Mouse (Mus musculus): ENCODE results near the gene Insc.
A peak's percentile ranks its signal among the peaks of the same experiment; 100 is the strongest.
"Not testable (repeated sequence)": the region's sequence is repeated elsewhere in the genome, so short reads cannot be mapped to it uniquely, and the experiment has no call there.

Insc gene

DNA sequence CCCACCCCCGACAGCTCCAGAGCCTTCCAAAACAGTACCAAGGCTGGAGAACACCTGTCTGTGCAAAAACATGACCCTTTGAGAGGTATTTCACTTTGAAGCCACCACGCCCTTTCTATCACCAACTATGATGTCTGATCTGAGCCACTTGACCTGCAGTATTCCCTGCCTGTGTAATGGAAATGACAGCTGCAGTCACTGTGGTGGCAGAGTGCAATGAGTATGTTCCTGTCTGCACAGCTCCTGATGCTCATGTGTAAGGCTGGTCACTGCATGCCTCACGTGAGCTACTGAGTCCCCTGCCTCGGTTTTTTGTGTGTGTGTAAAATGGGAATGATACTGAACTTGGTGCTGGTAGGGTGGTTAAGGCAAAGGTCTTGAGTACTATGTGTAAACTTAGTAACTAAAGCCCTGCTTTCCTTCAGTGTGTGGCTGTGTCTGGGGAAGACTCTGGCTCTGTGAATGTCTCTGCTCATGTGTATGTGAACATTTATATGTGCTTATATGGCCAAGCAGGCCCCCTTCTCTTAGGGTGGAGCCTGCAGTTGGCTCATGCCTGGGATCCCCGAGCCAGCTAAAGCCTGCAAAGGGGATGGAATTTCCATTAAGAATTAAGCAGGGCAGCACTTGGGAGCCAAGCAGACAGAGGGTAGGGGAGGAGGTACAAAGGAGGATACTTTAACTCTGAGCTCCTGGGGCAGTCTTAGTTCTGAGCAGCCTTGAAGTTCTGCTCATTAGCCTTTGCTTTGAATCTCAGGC lies at the start of gene Insc:
Gene Insc, plus strand, starts transcription at position 673 of the 759 bp plus-strand sequence.
- no peak for DNase-seq

DNA sequence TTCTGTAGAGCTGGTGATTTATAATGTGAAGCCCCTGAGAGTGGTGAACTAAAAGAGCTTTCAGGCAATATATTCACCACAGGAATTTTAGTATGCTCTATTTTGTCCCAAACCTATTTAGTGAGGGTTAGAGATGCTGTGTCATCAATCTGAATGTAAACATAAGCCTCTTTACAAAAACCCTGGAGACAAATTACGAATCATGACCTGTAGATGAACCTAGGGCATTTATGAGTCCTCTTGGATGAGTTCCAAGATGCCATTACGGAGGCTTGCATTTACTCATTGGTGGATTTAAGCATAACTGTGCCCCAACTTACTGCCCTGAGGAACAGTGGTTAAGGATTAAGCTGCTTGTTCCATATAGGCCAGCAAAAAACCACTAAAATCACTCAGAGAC lies 42.6 kb upstream of the Insc start:
- no peak for DNase-seq

DNA sequence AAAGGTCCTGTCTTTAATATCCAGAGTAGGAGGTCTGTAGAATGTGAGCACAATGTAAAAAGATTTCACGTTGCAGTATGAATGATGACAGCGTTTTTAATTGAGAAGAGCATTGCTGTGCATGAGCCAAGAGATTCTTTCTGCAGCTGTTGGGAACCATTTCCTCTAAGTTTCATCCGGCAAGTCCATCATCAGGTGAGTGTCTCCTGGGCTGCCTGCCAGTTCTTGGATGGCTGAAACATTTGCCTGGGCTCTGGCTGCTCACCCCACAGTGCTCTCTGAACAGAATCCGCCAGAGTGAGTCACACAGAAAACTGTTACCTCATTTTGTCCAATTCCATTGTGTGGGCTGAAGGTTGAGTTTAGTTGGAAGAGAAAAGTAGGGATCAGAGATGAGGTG lies 36.8 kb upstream of the Insc start:
- no peak for DNase-seq

DNA sequence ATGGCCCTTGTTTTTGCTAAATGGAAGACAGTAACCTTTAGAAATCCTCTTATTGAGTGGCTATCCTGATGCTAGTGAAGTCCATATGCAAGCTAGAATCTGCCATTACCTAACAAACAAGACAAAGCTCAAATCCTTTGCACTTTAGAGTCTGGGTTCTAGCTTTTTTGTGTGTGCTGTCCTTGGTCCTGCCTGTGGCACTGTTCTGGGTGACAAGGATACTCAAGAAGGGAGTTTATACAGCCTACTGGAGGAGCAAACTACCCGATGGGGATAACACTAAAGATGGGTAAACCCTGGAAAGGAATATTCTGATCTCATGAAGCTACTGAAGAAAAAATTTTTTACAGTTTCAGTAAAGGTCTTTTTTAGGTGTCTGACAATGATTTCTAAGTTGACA lies 36.1 kb upstream of the Insc start:
- no peak for DNase-seq

DNA sequence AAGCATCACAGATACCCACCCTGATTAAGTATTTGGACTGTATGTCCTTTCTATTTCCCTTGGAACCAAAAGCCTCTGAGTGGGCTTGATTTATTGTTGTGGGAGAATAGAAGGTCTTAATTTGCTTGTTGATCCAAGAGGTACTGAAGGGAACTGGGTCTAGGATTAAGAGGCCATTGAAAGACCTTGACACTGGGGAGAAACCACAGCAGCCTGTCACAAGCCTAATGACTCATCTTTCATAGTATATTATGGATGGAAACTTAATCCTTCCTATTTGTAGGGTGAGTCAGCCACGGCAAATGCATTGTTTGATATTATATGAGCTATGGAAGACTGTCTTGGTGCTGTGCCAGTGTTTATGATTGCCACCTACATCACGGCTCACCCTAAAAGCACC lies 33.1 kb upstream of the Insc start:
- no peak for DNase-seq

DNA sequence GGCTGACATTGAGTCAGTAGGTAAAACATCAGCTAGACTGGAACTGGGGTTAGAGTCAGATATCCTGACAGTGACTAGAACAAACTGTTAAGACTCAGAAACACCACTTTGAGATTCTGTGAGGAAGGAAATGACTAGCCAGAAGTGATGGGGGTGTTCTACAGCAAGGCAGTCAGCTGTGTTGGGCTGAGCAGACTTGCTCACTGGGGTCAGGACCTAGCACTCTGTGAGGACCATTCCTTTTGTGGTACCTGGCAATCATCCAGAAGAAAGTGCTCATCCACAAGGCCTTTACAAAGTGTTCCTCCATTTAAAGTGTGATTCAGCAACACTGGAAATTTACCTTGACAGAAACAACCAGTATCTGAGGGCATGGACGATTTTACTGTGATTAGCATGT lies 31.0 kb upstream of the Insc start:
- no peak for DNase-seq

DNA sequence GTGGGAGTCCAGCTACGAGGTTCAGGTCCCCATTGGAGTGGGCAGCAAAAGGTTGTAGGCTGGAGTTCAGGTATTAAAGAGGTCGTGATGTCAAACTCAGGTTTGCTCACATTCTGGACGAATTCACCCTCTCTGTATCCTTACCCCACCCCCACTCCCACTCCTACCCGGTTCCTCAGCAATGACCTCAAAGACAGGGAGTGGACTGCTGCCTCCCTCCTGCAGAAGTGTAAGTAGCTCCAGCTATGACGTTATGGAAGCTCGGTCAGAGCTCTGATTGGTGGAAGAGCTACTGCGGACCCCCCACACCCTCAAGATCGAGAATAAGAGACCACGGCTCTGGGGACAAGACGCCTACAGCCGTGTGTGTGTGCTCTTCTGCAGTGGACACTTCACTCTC lies 25.2 kb upstream of the Insc start, which contains the start of gene Calcb:
Gene Calcb, plus strand, starts transcription at position 344 of the 400 bp plus-strand sequence.
- DNase-seq = no peak

DNA sequence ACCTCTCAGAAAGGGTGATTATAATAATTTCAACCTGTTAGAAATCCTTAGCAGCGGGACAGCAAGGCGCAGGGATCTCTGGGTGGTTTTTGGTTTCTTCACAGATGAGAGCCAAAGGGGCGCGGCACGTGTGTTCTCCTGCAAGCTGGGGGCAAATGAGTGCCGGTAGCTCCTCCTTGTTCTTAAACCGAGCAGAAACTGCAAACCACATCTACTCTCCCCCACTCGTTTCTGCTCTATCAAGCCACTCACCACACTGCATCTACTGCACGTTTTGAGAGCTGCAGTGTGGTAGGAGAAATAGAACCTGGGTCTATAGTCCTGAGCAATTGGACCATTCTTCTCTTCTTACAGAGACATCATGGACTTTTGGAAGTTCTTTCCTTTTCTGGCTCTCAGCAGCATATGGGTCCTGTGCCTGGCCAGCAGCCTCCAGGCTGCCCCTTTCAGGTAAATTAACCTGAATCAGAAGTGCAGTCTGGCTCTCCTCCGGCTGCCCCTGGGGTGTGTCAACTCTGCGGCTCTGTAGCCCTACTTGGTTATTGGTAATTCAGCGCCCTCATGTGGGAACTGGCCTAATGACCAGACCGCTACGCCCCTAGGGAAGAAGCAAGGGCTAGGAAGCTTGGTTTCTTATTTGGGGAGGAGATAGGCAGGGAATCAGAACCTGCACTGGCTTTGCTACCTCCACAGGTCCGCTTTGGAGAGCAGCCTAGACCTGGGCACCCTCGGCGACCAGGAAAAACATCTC lies 23.9 kb upstream of the Insc start:
- DNase-seq = peak; percentile 74

DNA sequence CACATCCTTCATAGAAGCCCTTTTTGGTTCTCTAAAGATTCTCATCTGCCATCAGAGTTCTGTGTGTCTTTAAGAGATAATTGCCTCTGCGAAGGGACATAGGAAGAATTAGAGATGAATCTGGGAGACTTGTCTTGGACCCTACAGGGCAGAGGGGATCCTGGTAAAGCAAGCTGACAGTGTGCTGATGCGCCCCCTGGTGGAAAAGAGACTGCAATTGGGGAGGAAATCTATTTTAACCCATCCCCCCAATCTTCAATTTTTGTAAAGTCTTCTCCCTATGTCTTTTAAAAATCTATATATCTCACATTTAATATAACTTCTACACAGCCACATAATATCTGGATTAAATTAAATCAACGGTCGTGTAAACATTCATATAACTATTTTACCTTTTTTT lies 13.8 kb upstream of the Insc start:
- not testable (repeated sequence) for DNase-seq

DNA sequence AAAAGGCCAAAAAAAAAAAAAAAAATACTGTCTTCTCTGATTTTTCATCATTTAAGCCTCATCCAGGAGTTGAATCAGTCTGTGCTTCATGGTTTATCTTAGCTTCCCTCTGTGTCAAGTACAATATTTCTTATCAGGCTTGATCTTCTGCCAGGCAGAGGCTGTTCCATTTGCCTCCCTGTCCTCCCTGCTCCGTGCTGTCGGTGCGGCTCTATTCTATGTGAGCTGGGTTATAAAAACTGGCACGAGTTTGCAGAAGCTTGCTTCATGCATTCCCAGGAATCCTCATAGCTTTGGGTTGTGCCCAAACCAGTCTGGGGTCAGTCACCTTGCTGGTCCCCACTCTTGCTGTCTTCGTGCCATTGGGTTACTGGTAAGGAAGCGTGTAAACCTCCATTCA lies 12.3 kb upstream of the Insc start:
- no peak for DNase-seq

DNA sequence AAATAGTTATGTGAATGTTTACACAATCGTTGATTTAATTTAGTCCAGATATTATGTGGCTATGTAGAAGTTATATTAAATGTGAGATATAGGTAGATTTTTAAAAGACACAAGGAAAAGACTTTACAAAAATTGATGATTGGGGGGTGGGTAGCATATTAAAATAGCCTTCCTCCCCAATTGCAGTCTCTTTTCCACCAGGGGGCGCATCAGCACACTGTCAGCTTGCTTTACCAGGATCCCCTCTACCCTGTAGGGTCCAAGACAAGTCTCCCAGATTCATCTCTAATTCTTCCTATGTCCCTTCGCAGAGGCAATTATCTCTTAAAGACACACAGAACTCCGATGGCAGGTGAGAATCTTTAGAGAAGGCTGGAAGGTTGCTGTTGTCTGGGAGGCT lies 11.8 kb upstream of the Insc start:
- DNase-seq = not testable (repeated sequence)

DNA sequence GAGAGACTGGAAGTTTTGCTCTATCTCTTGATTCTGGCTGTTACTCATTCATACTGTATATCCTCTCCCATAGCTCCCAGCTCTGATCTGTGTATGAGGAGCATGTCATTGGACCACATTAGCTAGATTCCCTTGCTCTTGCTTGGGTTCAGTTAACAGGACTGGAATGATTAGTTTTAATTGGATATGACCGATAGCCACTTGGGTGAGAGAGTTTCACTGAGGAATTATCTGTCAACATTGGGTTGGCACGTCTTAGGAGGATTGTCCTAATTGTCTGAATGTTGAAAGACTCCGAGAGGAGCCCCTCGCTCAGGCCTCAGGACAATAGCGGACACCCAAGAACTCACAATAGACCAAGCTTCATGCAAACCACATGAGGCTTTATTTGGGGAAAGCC lies 7.2 kb upstream of the Insc start:
- DNase-seq = no peak

DNA sequence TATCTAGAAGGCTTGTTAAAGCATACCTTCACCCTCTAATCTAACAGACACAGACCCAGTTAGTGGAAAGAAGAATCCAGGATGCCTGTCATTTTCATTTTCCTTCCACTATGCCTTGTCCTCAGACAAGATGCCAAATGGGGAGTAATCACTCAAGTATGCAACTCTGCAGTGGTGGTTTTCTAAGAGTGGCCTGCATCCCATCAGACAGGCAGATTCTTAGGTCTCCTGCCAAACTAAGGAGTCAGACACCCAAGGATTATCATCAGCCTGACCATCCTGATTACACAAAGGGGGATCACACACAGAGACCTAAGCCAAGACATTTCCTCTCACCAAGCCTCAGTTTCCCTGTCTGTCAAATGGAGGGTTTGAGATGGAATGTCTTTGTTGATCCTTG lies 5.3 kb upstream of the Insc start:
- DNase-seq = no peak

DNA sequence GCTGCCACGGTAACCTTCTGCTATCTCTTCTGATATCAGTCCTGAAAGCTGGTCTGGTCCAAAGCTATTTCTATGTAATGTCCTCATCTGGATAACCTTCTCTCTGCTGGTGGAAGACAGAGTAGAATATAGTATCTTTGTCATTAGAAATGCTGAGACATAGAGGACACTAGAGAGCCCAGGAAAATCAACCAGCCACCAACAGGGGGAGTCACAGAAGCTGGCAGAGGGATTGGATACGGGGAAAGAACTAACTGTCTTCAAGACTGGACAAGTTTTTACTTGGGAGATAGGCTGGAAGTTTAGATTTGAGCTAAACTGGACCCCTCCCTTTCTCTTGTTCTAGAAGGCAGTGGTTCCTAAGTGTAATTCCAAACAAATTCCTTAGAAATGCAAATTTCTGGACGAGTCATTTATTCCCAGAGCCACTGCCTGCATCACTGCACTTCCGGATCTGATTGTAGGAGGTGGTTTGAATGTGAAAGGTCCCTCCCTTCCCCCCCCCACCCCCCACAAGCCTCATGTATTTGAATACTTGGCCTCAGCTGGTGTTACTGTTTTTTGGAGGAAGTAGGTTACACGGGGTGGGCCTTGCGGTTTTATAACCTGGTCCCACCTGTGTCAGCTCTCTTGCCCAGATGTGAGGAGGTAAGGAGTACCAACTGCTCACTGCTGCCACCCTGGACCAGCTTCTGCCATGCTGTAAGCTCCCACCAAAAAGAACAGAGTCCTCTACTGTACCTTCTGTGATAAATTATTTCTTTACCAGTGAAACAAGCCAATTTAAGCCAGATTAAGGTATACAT lies 2.9 kb upstream of the Insc start:
- peak; percentile 16 for DNase-seq

DNA sequence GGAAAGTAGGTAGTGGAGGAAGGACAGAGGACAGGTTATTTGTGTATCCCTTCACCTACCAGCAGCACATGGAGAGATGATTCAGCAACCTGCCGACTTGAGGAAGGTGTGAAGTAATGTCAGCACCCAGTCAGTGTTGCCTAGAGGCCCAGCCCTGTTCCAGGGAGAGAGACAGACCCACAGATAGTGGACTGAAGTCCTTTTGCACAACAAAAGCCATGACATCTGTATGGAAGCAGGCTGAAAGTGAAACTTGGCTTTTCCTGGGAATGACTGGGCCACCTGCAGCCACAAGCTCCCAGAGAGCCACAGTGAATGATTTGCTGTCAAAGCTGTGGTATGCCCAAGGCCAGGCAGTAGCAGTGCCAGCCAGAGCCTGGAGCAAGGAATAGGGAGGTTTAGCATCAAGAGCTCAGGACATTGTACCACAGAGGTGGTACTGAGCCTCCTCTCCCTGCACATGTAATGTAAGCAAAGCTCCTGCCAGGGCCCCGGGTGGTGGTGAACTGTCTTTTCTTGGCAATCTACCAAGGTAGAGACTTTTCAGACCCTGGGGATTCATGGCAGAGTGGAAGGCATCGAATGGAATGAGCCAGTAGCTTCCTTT lies 1.2 kb downstream of the Insc start:
- no peak for DNase-seq

DNA sequence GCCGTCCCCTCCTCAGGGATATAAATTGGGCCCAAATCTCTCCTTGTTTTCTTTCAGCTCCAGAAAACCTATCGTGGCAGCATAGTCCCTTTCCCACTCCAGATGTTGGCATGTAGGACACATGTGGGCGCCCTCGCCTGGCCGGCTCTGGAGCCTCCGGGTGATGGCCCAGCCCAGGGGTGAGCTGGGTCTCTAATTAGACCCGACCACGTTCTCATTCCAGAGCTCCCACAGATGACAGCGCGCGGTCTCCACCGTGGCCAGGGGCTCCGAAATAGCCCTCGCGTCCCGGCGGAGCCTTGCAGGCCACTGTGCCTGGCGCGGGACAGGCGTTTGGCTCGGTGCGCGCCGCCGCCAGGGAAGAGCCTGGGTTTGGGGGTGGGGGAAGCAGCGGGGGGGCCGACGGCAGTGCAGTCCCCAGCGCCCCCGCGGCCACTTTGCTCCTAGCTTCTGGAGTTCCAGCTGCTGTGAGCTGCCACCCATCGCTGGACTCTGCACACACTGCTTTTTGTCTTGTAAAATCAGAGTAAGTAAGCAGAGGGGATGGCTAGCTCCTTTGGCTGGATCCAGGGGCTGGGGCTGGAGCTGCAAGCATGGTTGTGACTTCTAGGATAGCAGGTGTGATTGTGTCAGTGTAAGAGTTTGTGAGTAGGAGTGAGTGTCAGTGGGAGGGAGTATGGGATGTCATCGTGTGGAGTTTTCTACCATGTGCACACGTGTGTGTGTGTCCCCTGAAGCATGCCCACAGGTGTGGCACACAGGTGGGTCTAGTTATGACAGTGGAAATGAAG lies 2.2 kb downstream of the Insc start:
- DNase-seq = peak; percentile 64

DNA sequence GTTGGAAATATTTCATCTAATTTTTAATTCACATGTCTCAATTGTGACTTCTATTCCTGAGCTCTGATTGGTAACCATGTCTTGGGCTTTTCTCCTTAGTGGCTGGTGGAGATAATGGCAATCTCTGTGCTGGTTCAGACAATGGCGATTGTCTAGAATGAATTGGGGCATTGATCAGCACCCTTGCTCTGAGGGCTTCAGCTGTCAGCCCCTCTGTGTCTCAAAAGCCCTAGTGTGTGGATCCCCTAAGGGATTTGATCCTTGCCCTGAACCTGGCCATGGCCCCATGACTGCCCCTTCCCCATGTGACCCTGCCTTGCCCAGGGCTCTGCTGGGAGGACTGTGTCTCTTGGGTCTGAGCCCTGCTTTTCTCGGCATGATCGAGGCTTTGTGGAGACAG lies 4.1 kb downstream of the Insc start:
- DNase-seq = peak; percentile 11

DNA sequence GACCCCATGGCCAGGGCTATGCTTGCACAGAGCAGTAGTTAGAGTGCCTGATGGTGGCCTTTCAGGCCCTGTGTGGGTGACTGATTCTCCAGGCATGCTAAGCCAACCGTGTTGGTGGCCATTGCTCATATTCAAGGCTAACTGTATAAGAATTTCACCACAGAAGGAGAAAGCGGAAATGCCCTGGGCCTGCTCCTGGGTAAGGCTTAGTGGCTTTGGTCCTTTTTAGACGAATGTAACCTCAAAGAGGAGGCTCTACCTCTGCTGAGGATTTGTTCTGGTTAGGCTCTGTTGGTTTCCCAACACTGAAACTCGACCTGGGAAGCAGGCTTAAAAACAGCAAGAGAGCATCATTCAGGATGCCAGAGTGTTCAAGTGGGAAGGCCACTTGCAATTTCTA lies 4.7 kb downstream of the Insc start:
- no peak for DNase-seq

DNA sequence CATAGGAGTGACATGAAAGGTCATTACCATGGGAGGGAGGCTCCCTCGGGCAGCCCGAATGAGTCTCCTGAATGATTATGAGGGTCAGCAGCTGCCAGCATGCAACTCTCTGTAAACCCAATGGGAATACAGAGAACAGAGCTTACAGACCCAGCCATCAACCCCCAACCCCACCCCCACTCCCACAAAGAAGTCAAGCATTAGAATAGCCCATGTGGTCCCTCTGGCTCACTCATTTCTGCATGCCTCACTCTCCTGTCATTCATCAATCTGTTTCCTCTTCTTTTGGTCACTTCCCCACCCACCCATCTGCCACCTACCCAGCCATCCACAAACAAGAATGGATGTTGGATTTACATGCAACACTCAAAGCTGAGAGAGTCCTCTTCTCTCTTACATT lies 10.0 kb downstream of the Insc start:
- peak; percentile 16 for DNase-seq

DNA sequence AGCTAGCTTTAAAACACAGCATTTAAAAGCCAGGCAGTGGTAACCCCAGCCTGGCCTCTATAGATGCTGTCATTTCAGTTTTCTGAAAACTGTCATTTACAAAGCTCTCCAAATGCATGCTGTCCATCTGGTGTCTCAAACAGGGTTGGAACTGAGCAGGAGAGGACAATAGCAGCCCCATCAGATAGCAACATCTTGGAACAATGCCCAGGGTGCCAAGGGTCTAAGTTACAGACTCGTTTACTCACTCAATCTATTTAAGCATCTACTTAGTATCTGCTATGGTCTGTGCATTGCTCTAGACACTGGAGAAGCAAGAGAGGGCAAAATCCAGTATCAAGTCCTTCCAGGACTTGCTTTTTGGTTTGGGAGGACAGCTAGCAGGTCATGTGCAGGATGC lies 10.7 kb downstream of the Insc start:
- no peak for DNase-seq

DNA sequence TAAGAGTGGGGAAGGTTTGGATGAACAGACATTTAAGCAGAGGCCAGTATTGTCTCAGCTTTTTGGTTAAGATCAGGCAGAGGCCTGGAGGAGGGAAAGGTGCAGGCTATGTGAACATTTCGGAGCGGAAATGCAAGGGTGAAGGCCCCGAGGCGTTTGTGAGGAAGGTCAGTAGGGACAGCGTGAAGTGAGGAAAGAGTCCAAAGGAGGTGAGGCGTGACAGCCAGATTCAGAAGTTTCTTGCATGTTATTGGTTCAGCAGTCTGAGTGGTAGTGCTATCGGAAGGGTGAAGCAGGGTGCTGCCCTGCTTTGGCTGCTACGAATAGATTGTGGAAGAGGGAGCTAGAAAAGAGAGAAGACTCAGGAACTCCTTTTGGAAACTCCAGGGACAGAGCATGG lies 11.1 kb downstream of the Insc start:
- no peak for DNase-seq

DNA sequence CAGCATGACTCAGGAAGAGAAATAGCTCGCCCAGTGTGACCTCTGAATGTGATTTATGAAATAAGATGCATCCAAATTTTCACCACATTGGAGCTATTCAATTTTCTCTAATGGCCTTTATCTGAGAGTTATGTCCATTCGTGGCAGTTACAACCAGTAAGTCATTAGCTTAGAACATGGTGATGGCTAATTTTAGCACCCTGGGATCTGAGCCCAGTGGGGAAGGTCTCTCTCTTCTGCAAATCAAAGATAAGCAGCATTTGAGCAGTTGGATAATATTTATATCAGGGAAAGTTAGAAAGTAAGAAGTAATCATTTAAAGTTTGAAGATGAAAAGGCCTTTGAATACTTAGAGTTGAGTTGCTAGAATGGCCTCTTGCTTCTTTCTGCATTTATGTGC lies 19.2 kb downstream of the Insc start:
- no peak for DNase-seq
